Mouse (Mus musculus): ENCODE results near the gene Aqp6. TPM values are rescaled to one million over a fixed set of nuclear protein-coding genes. Genes with fewer than 3 reads are reported as not detected.

Aqp6 gene
- polyA plus RNA-seq (2012; rRNA removed) = 97.9 and 124 TPM in 2 replicates

DNA sequence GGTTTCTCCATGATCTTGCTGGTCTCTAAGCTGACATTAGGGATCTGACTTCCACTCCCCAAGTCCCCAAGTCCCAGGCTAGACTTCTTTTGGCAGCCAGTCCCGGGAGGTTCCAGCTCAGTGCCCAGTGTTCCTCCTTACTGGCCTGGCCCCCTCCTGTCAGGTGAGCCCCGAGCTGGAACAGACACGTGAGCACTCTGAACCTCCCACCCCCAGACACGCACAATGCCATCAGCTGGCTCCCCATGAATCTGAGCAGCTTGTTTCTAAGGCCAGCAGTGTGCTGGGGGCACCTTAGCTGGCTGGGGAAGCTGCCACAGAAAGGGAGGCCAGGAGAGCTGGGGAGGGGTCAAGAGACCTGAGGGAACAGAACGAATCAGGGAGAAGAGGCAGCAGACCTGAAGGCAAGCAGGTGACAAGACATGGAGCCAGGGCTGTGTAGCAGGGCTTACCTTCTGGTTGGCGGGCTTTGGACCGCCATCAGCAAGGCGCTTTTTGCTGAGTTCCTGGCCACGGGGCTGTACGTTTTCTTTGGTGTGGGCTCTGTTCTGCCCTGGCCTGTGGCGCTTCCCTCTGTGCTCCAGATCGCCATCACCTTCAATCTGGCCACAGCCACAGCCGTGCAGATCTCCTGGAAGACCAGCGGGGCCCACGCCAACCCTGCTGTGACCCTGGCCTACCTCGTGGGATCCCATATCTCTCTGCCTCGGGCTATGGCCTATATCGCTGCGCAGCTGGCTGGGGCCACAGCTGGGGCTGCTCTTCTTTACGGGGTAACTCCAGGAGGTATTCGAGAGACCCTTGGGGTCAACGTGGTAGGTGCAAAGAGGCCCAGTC, at the start of gene Aqp6:
Gene Aqp6 (plus strand): TSS at position 415 of the 837 bp plus-strand sequence.
- H3K4me1 ChIP-seq (ENCODE audit: control insufficient read depth, insufficient read depth, low read length) = no peaks in the 10 kb centered on the region
- DNase-seq = no peak
- TF ChIP-seq CTCF (conservative IDR thresholded peaks at IDR 0.05; ENCODE audit: insufficient read depth, insufficient read length, low read depth, low read length) = no peak
- TF ChIP-seq POLR2A (IDR thresholded peaks at IDR 0.05; ENCODE audit: low read depth, low read length) = no peak
- no peaks in the 10 kb centered on the region for H3K36me3 ChIP-seq (ENCODE audit: control insufficient read depth, insufficient read depth, low read length)
- no peak within 1 kb of the TSS for H3K4me3 ChIP-seq (ENCODE audit: insufficient read depth, low read depth, low read length)
- no peak within 1 kb of the TSS for H3K27ac ChIP-seq (ENCODE audit: insufficient read depth, low read depth, low read length)
- WGBS = 67% methylated on average over 22 of the region's 22 CpGs
- H3K27me3 ChIP-seq (replicated peaks; ENCODE audit: control insufficient read depth, insufficient read depth, low read length) = no peaks in the 10 kb centered on the region

GRCm38 (mm10) chr15:99553767-99554166, 47.4 kb upstream of the Aqp6 start:
- DNase-seq = no peak
- Histone ChIP-seq H3K36me3 (ENCODE audit: control insufficient read depth, insufficient read depth, low read length) (no peaks in the 10 kb centered on the region), H3K4me3 (ENCODE audit: insufficient read depth, low read depth, low read length) (no peak overlapping the region), H3K4me1 (ENCODE audit: control insufficient read depth, insufficient read depth, low read length) (no peaks in the 10 kb centered on the region), H3K27me3 (replicated peaks; ENCODE audit: control insufficient read depth, insufficient read depth, low read length) (no peaks in the 10 kb centered on the region), H3K27ac (ENCODE audit: insufficient read depth, low read depth, low read length) (no peak overlapping the region)
- 56% methylated on average over 6 of the region's 6 CpGs for WGBS
- TF ChIP-seq POLR2A (IDR thresholded peaks at IDR 0.05; ENCODE audit: low read depth, low read length) = no peak
- no peak for TF ChIP-seq CTCF (conservative IDR thresholded peaks at IDR 0.05; ENCODE audit: insufficient read depth, insufficient read length, low read depth, low read length)

- Histone ChIP-seq H3K4me3 (ENCODE audit: insufficient read depth, low read depth, low read length) (no peak overlapping the region), H3K4me1 (ENCODE audit: control insufficient read depth, insufficient read depth, low read length) (no peaks in the 10 kb centered on the region), H3K36me3 (ENCODE audit: control insufficient read depth, insufficient read depth, low read length) (no peaks in the 10 kb centered on the region), H3K27me3 (replicated peaks; ENCODE audit: control insufficient read depth, insufficient read depth, low read length) (no peaks in the 10 kb centered on the region), H3K27ac (ENCODE audit: insufficient read depth, low read depth, low read length) (no peak overlapping the region)
- 94% methylated on average over 1 of the region's 1 CpGs for WGBS
- DNase-seq = no peak
- TF ChIP-seq CTCF (conservative IDR thresholded peaks at IDR 0.05; ENCODE audit: insufficient read depth, insufficient read length, low read depth, low read length) (no peak), POLR2A (IDR thresholded peaks at IDR 0.05; ENCODE audit: low read depth, low read length) (no peak)
Observed at GRCm38 (mm10) chr15:99558947-99559346, 42.3 kb upstream of the Aqp6 start.

DNA sequence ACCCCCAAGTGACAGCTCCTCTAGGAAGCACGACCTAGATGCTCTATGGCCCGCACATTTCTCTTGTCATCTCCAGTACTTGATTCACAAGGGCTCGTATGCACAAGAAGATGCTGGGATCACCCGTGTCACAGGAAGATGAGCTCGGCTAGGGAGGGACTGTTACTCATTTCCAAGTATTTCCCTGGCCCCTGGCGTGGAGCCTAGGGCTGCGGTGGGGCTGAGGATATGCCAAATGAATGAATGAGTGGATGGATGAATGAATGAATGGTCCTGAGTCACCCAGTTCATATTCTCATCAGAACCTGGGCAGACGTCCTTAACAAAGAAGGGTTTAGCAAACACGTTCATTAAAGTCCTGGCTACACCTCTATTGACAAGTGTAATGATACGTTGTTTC, 41.0 kb upstream of the Aqp6 start:
- 75% methylated on average over 10 of the region's 10 CpGs for WGBS
- H3K4me3 ChIP-seq (ENCODE audit: insufficient read depth, low read depth, low read length) = no peak overlapping the region
- no peak for DNase-seq

GRCm38 (mm10) chr15:99567371-99567770, 33.8 kb upstream of the Aqp6 start:
- peak; percentile 62 for DNase-seq
- WGBS = 47% methylated on average over 4 of the region's 4 CpGs
- no peaks in the 10 kb centered on the region for H3K27me3 ChIP-seq (replicated peaks; ENCODE audit: control insufficient read depth, insufficient read depth, low read length)
- no peak overlapping the region for H3K4me3 ChIP-seq (ENCODE audit: insufficient read depth, low read depth, low read length)
- no peak overlapping the region for H3K27ac ChIP-seq (ENCODE audit: insufficient read depth, low read depth, low read length)
- TF ChIP-seq CTCF (conservative IDR thresholded peaks at IDR 0.05; ENCODE audit: insufficient read depth, insufficient read length, low read depth, low read length) (no peak), POLR2A (IDR thresholded peaks at IDR 0.05; ENCODE audit: low read depth, low read length) (no peak)
- peaks cover 4% of the 10 kb centered on the region; the same call in 1 of the 2 replicates for H3K4me1 ChIP-seq (ENCODE audit: control insufficient read depth, insufficient read depth, low read length)
- no peaks in the 10 kb centered on the region for H3K36me3 ChIP-seq (ENCODE audit: control insufficient read depth, insufficient read depth, low read length)

More for the DNA sequence above, 41.0 kb upstream of the Aqp6 start:
- Histone ChIP-seq H3K36me3 (ENCODE audit: control insufficient read depth, insufficient read depth, low read length) (no peaks in the 10 kb centered on the region), H3K27me3 (replicated peaks; ENCODE audit: control insufficient read depth, insufficient read depth, low read length) (no peaks in the 10 kb centered on the region), H3K4me1 (ENCODE audit: control insufficient read depth, insufficient read depth, low read length) (no peaks in the 10 kb centered on the region), H3K27ac (ENCODE audit: insufficient read depth, low read depth, low read length) (no peak overlapping the region)
- TF ChIP-seq CTCF (conservative IDR thresholded peaks at IDR 0.05; ENCODE audit: insufficient read depth, insufficient read length, low read depth, low read length) (no peak), POLR2A (IDR thresholded peaks at IDR 0.05; ENCODE audit: low read depth, low read length) (no peak)

- TF ChIP-seq CTCF (conservative IDR thresholded peaks at IDR 0.05; ENCODE audit: insufficient read depth, insufficient read length, low read depth, low read length) (no peak), POLR2A (IDR thresholded peaks at IDR 0.05; ENCODE audit: low read depth, low read length) (no peak)
- Histone ChIP-seq H3K27me3 (replicated peaks; ENCODE audit: control insufficient read depth, insufficient read depth, low read length) (no peaks in the 10 kb centered on the region), H3K4me1 (ENCODE audit: control insufficient read depth, insufficient read depth, low read length) (peaks cover 4% of the 10 kb centered on the region; the same call in 1 of the 2 replicates), H3K27ac (ENCODE audit: insufficient read depth, low read depth, low read length) (no peak overlapping the region), H3K4me3 (ENCODE audit: insufficient read depth, low read depth, low read length) (no peak overlapping the region), H3K36me3 (ENCODE audit: control insufficient read depth, insufficient read depth, low read length) (no peaks in the 10 kb centered on the region)
- WGBS = 69% methylated on average over 6 of the region's 6 CpGs
- DNase-seq = no peak
Observed at GRCm38 (mm10) chr15:99568682-99569081, 32.5 kb upstream of the Aqp6 start.

DNA sequence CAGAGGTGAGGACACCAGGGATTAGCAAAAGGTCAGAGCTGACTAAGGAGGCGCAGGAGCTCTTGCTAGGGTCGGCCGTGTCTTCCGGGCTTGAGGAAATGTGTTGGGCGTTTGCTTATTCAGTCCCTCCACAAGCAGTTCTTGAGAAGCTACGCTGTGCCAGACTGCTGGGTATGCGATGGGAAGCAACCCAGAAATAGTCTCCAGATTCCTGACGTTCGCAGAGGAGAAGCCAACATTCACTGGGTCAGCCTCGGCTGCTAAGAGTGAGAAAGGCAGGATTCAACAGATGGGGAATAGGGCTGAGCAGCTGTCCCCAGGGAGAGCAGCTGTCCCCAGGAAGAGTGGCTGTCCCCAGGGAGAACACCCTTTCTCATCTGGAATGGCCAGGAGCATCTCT, 32.1 kb upstream of the Aqp6 start:
- DNase-seq = no peak
- TF ChIP-seq CTCF (conservative IDR thresholded peaks at IDR 0.05; ENCODE audit: insufficient read depth, insufficient read length, low read depth, low read length) (no peak), POLR2A (IDR thresholded peaks at IDR 0.05; ENCODE audit: low read depth, low read length) (no peak)
- WGBS = 81% methylated on average over 10 of the region's 10 CpGs
- Histone ChIP-seq H3K4me1 (ENCODE audit: control insufficient read depth, insufficient read depth, low read length) (peaks cover 4% of the 10 kb centered on the region; the same call in 1 of the 2 replicates), H3K36me3 (ENCODE audit: control insufficient read depth, insufficient read depth, low read length) (no peaks in the 10 kb centered on the region), H3K27ac (ENCODE audit: insufficient read depth, low read depth, low read length) (no peak overlapping the region), H3K4me3 (ENCODE audit: insufficient read depth, low read depth, low read length) (no peak overlapping the region), H3K27me3 (replicated peaks; ENCODE audit: control insufficient read depth, insufficient read depth, low read length) (no peaks in the 10 kb centered on the region)

All from kidney, adult 2 months (tissue).